Mouse (Mus musculus) forebrain, embryonic 16.5 days (tissue): ENCODE results near the gene Arhgef18. TPM values are rescaled to one million over a fixed set of nuclear protein-coding genes. Genes with fewer than 3 reads are reported as not detected.

Experiments
- ATAC-seq: fragments of 200-750 bp; cut with Nextera tagmentation; 2 replicates; pipeline ENCODE4 v1.8.0; 2017; ENCODE audit warnings: mild to moderate bottlenecking, moderate library complexity
- H3K27ac ChIP-seq: fragments of 300-500 bp; sonication (generic); 2 replicates; pipeline ENCODE4 v1.5.1; 2014; ENCODE audit warnings: low read length, control low read depth
- H3K27me3 ChIP-seq: fragments of 300-500 bp; sonication (generic); replicated peaks from 2 replicates; pipeline ENCODE4 v1.6.1; 2014; ENCODE audit warnings: low read length; ENCODE audit not compliant: control insufficient read depth, insufficient read depth
- H3K36me3 ChIP-seq: fragments of 300-500 bp; sonication (generic); 2 replicates; pipeline ENCODE4 v1.6.1; 2014; ENCODE audit not compliant: control insufficient read depth, insufficient read depth
- H3K4me1 ChIP-seq: fragments of 300-500 bp; sonication (generic); replicated peaks from 2 replicates; pipeline ENCODE4 v1.6.1; 2014; ENCODE audit warnings: low read length; ENCODE audit not compliant: control insufficient read depth, insufficient read depth
- H3K4me2 ChIP-seq: fragments of 300-500 bp; sonication (generic); 2 replicates; pipeline ENCODE4 v1.6.1; 2014; ENCODE audit warnings: mild to moderate bottlenecking, low read length, control low read depth
- H3K4me3 ChIP-seq: fragments of 300-500 bp; sonication (generic); replicated peaks from 2 replicates; pipeline ENCODE4 v1.5.1; 2014; ENCODE audit warnings: mild to moderate bottlenecking, low read length, control low read depth
- H3K9ac ChIP-seq: fragments of 300-500 bp; sonication (generic); replicated peaks from 2 replicates; pipeline ENCODE4 v1.6.1; 2014; ENCODE audit warnings: low read depth, low read length, control low read depth
- H3K9me3 ChIP-seq: fragments of 300-500 bp; sonication (generic); 2 replicates; pipeline ENCODE4 v1.6.1; 2016; ENCODE audit warnings: low read length; ENCODE audit not compliant: control insufficient read depth
- WGBS: fragments of 180-500 bp; shearing (Covaris S2); extraction: QIAGEN DNeasy Blood & Tissue Kit; methylation state at CpG from one replicate; pipeline ENCODE4 v1.1.7; 2014; 5-methylcytosine and 5-hydroxymethylcytosine counted together
- polyA plus RNA-seq: library from polyadenylated mRNA; unstranded; fragments of >200 nt; fragmentation: Nextera tagmentation; extraction: Ambion mirVana; gene quantifications from 2 replicates; pipeline ENCODE4 v1.2.1, GENCODE M21; 2015

The Arhgef18 gene
- 12.5 and 12.9 TPM in 2 replicates for polyA plus RNA-seq

DNA sequence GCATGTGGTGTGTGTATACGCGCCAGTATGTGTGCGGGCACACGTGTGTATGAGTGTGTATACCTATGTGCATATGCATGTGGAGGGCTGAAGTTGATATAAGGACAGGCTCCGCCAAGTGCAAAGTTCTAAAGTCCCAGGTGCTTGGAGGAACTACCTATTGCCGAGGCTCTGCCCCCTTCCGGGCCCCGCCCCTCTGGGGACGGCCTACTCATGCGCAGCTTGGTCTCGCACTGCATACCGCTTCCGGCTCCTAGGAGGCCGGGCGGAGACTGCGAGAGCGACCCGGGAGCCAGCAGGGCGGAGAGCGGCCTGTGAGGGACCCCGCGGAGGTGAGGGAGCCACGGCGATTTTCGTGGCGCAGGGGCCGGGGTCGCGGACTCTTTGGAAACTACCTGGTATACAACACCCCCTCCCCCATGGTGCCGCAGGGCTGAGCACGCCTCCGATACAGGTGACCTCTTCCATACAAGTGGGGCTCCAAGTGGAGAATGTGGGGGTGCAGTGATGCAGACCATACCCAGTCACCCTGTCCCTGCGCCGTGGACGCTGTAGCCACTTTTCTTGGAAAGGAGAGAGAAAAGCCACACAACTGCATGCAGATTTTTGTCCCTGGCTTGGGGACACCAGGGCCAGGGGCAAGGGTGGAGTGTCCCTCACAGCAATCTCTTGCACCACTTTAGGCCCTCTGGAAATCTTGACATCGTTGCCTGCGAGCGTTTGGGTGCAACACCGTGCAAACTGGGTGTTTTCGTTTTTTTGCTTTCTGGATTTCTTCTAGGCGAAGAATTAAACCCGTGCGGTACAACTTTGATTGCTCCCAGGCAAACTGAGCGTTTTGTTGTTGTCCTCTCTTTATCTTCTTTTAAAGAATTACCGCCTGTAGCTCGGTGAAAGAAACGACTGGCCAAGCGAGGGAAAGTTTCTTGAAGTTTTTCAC is at the start of gene Arhgef18:
Arhgef18 (plus strand) TSS at position 236 of the 940 bp plus-strand sequence.
- no peaks in the 10 kb centered on the region for H3K9me3 ChIP-seq
- peak within 1 kb of the TSS; percentile 87 for H3K4me3 ChIP-seq
- WGBS: 2% methylated on average over 48 of the region's 48 CpGs
- H3K9ac ChIP-seq: peak within 1 kb of the TSS; percentile 77
- H3K27me3 ChIP-seq: no peaks in the 10 kb centered on the region
- peaks cover 28% of the 10 kb centered on the region for H3K4me1 ChIP-seq
- ATAC-seq: peak; percentile 99
- H3K36me3 ChIP-seq: no peaks in the 10 kb centered on the region
- peak within 1 kb of the TSS; percentile 89 for H3K4me2 ChIP-seq
- 0 out of 2 replicates have a peak within 1 kb of the TSS, but pooled peaks have one; percentile 11 for H3K27ac ChIP-seq

DNA sequence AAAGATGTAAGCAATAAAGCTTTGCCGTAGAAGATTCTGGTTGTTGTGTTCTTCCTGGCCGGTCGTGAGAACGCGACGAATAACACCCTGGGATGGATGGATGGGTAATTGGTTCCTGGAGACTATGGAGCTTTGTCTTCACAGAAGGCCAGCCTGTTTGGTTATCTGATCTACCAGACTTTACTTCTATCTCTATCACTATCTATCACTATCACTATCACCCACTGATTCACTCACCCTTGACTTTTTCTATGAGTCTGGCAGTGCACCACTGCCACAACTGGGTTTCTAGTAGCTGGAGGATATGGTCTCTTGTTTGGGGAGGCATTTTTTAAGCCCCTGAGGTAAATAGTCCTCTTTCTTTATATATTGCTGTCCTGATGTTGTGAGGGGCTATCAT is 47.5 kb upstream of the Arhgef18 start:
- WGBS: 97% methylated on average over 6 of the region's 6 CpGs
- H3K4me1 ChIP-seq: no peaks in the 10 kb centered on the region
- no peak overlapping the region for H3K9ac ChIP-seq
- H3K36me3 ChIP-seq: no peaks in the 10 kb centered on the region
- no peak for ATAC-seq
- H3K4me2 ChIP-seq: no peak overlapping the region
- no peak overlapping the region for H3K4me3 ChIP-seq
- H3K9me3 ChIP-seq: no peaks in the 10 kb centered on the region
- H3K27ac ChIP-seq: no peak overlapping the region
- no peaks in the 10 kb centered on the region for H3K27me3 ChIP-seq

GRCm38 (mm10) chr8:3346691-3347413 is 46.0 kb upstream of the Arhgef18 start:
- WGBS: 84% methylated on average over 5 of the region's 5 CpGs
- Histone ChIP-seq H3K27ac (no peak overlapping the region), H3K4me2 (no peak overlapping the region), H3K36me3 (no peaks in the 10 kb centered on the region), H3K9ac (no peak overlapping the region), H3K4me3 (no peak overlapping the region), H3K27me3 (no peaks in the 10 kb centered on the region), H3K9me3 (no peaks in the 10 kb centered on the region), H3K4me1 (no peaks in the 10 kb centered on the region)
- ATAC-seq: no peak

GRCm38 (mm10) chr8:3348142-3348823 is 44.5 kb upstream of the Arhgef18 start:
- H3K4me1 ChIP-seq: no peaks in the 10 kb centered on the region
- no peak overlapping the region for H3K9ac ChIP-seq
- no peak overlapping the region for H3K4me3 ChIP-seq
- H3K27ac ChIP-seq: no peak overlapping the region
- H3K9me3 ChIP-seq: no peaks in the 10 kb centered on the region
- 63% methylated on average over 13 of the region's 13 CpGs for WGBS
- no peaks in the 10 kb centered on the region for H3K27me3 ChIP-seq
- no peak overlapping the region for H3K4me2 ChIP-seq
- ATAC-seq: no peak
- H3K36me3 ChIP-seq: no peaks in the 10 kb centered on the region

GRCm38 (mm10) chr8:3350747-3351146 is 42.1 kb upstream of the Arhgef18 start:
- no peak overlapping the region for H3K9ac ChIP-seq
- no peak for ATAC-seq
- H3K9me3 ChIP-seq: no peaks in the 10 kb centered on the region
- no peaks in the 10 kb centered on the region for H3K4me1 ChIP-seq
- no peak overlapping the region for H3K4me3 ChIP-seq
- 77% methylated on average over 6 of the region's 6 CpGs for WGBS
- no peak overlapping the region for H3K27ac ChIP-seq
- H3K27me3 ChIP-seq: no peaks in the 10 kb centered on the region
- H3K4me2 ChIP-seq: no peak overlapping the region
- no peaks in the 10 kb centered on the region for H3K36me3 ChIP-seq

DNA sequence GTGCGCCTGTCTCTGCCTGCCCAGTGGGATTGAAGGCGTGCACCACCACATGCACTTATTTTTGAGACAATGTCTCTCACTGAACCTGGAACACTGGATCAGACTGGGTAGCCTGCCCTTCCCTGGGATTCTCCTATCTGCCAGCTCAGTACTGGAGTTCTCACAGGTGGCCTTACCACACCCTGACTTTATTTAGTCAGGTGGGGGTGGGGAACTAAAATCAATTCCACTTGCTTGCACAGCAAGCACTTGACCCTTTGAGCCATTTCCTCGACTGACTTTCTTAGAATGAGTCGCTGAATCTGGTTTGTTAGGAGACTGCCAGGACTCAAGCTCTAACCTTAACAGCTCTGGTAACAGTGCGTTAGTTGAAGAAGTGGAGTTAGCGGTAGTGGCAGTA is 40.1 kb upstream of the Arhgef18 start:
- H3K9me3 ChIP-seq: no peaks in the 10 kb centered on the region
- no peaks in the 10 kb centered on the region for H3K27me3 ChIP-seq
- H3K4me1 ChIP-seq: no peaks in the 10 kb centered on the region
- no peak overlapping the region for H3K4me2 ChIP-seq
- no peak overlapping the region for H3K9ac ChIP-seq
- 83% methylated on average over 6 of the region's 6 CpGs for WGBS
- H3K4me3 ChIP-seq: no peak overlapping the region
- no peak for ATAC-seq
- H3K36me3 ChIP-seq: no peaks in the 10 kb centered on the region
- H3K27ac ChIP-seq: no peak overlapping the region

DNA sequence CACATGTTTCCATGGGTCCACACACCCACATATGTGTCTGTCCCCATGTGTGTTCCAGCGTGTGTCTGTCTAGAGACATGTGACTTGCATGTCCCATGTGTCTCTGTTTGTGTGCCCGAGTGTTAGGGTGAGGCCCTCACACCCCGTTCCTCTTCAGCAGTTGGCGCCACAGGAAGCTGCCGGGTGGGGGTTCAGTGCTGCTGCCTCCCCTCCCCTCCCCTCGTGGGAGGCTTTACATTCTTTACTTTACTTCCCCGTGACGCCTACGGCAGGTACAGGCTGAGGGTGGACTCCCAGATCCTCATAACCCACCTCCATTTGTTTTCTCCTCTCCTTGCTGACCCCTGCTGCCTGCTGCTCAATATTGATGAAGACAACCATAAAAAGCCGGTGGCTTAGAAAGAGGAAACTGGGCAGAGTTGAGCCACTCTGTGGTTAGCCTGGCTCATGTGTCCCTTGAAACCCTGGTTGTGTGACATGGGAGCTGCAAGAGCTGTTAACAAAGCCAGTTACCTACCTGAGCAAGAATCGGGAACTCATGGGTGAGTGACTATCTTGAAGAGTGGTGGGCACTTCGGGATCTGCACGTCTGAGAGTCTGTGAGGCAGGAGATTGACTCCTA is 39.5 kb upstream of the Arhgef18 start, which contains the start of gene A430078G23Rik:
A430078G23Rik (plus strand) TSS at position 227 of the 622 bp plus-strand sequence.
- ATAC-seq: no peak
- 82% methylated on average over 13 of the region's 13 CpGs for WGBS

DNA sequence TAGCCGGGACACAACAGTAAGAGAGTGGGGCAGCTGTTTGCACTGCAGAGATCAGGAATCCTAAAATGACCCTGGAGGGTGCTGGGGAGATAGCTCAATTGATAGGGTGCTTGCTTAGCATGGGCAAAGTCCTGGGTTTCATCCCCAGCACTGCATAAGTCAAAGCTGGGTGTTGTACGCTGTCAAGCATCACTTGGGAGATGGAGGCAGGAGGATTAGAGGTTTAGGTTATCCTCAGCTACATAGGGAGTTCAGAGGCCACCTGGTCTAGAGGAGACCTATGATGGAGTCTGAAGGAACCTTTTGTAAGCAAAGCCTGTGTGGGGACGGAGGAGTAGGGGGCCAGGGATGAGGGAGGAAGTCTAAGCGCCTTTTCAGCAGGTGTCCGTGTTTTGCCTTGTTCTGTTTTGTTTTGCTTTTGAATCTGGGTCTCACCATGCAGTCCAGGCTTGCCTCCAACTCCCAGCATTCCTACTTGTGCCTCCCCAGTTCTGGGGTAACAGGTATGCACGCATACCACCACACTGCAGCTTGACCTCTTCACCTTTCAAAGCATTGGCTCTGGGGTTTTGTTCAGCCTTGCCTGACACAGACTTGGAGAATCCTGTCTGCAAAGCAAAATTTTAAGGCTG is 38.9 kb upstream of the Arhgef18 start:
- H3K36me3 ChIP-seq: no peaks in the 10 kb centered on the region
- no peak overlapping the region for H3K27ac ChIP-seq
- no peak overlapping the region for H3K9ac ChIP-seq
- H3K9me3 ChIP-seq: no peaks in the 10 kb centered on the region
- H3K4me1 ChIP-seq: no peaks in the 10 kb centered on the region
- no peaks in the 10 kb centered on the region for H3K27me3 ChIP-seq
- no peak overlapping the region for H3K4me2 ChIP-seq
- ATAC-seq: no peak
- 79% methylated on average over 6 of the region's 6 CpGs for WGBS
- no peak overlapping the region for H3K4me3 ChIP-seq

More for the DNA sequence above, 39.5 kb upstream of the Arhgef18 start, which contains the start of gene A430078G23Rik:
- H3K4me2 ChIP-seq: no peak within 1 kb of the TSS
- no peaks in the 10 kb centered on the region for H3K36me3 ChIP-seq
- H3K4me3 ChIP-seq: no peak within 1 kb of the TSS
- no peak within 1 kb of the TSS for H3K27ac ChIP-seq
- H3K9ac ChIP-seq: no peak within 1 kb of the TSS
- H3K4me1 ChIP-seq: no peaks in the 10 kb centered on the region
- H3K27me3 ChIP-seq: no peaks in the 10 kb centered on the region
- H3K9me3 ChIP-seq: no peaks in the 10 kb centered on the region
